Mouse (Mus musculus) CH12.LX (cell line): ENCODE data around the gene Reep6.

Source experiments
- ELF1 ChIP-seq: IDR thresholded peaks from 2 replicates; pipeline ENCODE4 v1.6.1; 2014; ENCODE audit warnings: low read depth, mild to moderate bottlenecking, inconsistent platforms, low read length, improper control_type of control experiment
- POLR2A ChIP-seq: IDR thresholded peaks from 2 replicates; pipeline ENCODE4 v1.6.1; 2011; ENCODE audit warnings: low read depth, mild to moderate bottlenecking, improper control_type of control experiment, low read length
- POLR2AphosphoS2 ChIP-seq: IDR thresholded peaks from 2 replicates; pipeline ENCODE4 v1.6.1; 2011; ENCODE audit warnings: low read depth, low read length, improper control_type of control experiment
- USF1 ChIP-seq: IDR thresholded peaks from 2 replicates; pipeline ENCODE4 v1.6.1; 2014; ENCODE audit warnings: low read depth, mild to moderate bottlenecking, inconsistent platforms, low read length, improper control_type of control experiment

GRCm38 (mm10) chr10:80371411-80371966, 41.7 kb downstream of the Reep6 start:
- no peak for TF ChIP-seq ELF1
- no peak for TF ChIP-seq POLR2AphosphoS2
- peak; percentile 44 for TF ChIP-seq USF1
- peak; percentile 57 for TF ChIP-seq POLR2A
